Mouse (Mus musculus) ES-Bruce4 (cell line): Measurements from ENCODE around the gene Rnf181. TPM values are rescaled to one million over a fixed set of nuclear protein-coding genes. Genes with fewer than 3 reads are reported as not detected.

Experiments
- H3K27ac ChIP-seq: 2 replicates; pipeline ENCODE4 v1.5.1; 2012; ENCODE audit warnings: low read length, inconsistent platforms; ENCODE audit not compliant: insufficient read depth
- H3K27me3 ChIP-seq: 2 replicates; pipeline ENCODE4 v1.6.1; 2012; ENCODE audit warnings: mild to moderate bottlenecking, low read length, inconsistent platforms; ENCODE audit not compliant: control insufficient read depth, poor library complexity, insufficient read depth, severe bottlenecking
- H3K36me3 ChIP-seq: 2 replicates; pipeline ENCODE4 v1.6.1; 2012; ENCODE audit warnings: inconsistent platforms, mild to moderate bottlenecking, low read length, moderate library complexity; ENCODE audit not compliant: control insufficient read depth, poor library complexity, insufficient read depth, severe bottlenecking
- H3K4me1 ChIP-seq: one replicate; pipeline ENCODE4 v1.8.1; 2011; ENCODE audit warnings: low read length; ENCODE audit not compliant: control insufficient read depth, insufficient read depth
- H3K4me3 ChIP-seq: 2 replicates; pipeline ENCODE4 v1.5.1; 2011; ENCODE audit warnings: low read depth, mild to moderate bottlenecking, low read length
- H3K9ac ChIP-seq: 2 replicates; pipeline ENCODE4 v1.6.1; 2012; ENCODE audit warnings: low read depth, mild to moderate bottlenecking, inconsistent platforms; ENCODE audit not compliant: poor library complexity, severe bottlenecking
- H3K9me3 ChIP-seq: replicated peaks from 2 replicates; pipeline ENCODE4 v1.6.1; 2012; ENCODE audit warnings: mild to moderate bottlenecking, low read length, inconsistent platforms; ENCODE audit not compliant: control insufficient read depth, poor library complexity, insufficient read depth, severe bottlenecking
- CTCF ChIP-seq: IDR thresholded peaks from one replicate; pipeline ENCODE4 v1.8.1; 2011; ENCODE audit warnings: low read depth, low read length
- EP300 ChIP-seq: IDR thresholded peaks from 2 replicates; pipeline ENCODE4 v1.6.1; 2011; ENCODE audit warnings: low read depth, low read length; ENCODE audit not compliant: insufficient read depth
- POLR2A ChIP-seq: IDR thresholded peaks from one replicate; pipeline ENCODE4 v1.8.1; 2011; ENCODE audit warnings: low read length; ENCODE audit not compliant: insufficient read depth
- polyA plus RNA-seq: library from polyadenylated mRNA; stranded (reverse); fragments of >200 nt; gene quantifications from 2 replicates; pipeline ENCODE4 v1.2.4, GENCODE M21; 2011; ENCODE audit warnings: low read depth; ENCODE audit not compliant: missing spikeins, insufficient read depth, insufficient read length

Rnf181 gene
- 79.6 and 84.0 TPM in 2 replicates for polyA plus RNA-seq

DNA sequence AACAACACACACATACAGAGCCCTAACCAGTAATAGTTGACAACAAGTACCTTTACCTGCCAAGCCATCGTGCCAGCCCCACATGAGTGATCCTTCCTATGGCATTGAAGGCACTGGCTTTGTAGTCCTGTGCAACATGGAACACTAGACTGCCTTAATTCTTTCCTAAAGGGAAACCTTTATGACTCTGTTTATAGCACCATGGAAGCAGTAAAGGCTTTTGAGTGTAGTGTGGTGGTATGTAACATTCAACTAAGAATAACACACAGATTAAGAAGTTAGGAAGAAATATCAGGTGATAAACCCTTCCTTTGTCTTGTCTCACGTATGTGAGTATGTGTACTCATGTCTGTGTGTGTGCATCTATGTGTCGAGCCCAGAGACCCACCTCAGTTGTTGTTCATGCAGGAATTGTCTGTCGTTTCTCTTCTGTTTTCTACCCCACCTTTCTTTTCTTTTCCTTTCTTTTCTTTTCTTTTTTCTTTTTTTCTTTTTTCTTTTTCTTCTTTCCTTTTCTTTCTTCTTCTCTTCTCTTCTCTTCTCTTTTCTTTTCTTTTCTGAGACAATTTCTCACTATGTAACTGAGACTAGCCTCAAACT, at the start of gene Rnf181:
Gene Rnf181, minus strand, starts transcription at position 113 of the 600 bp plus-strand sequence.
- no peaks in the 10 kb centered on the region for H3K36me3 ChIP-seq
- TF ChIP-seq EP300, result no peak
- no peak for TF ChIP-seq POLR2A
- TF ChIP-seq CTCF, result no peak
- no peaks in the 10 kb centered on the region for H3K27me3 ChIP-seq
- H3K9ac ChIP-seq, result no peak within 1 kb of the TSS
- H3K4me3 ChIP-seq, result no peak within 1 kb of the TSS
- no peaks in the 10 kb centered on the region for H3K4me1 ChIP-seq
- no peaks in the 10 kb centered on the region for H3K9me3 ChIP-seq
- H3K27ac ChIP-seq, result no peak within 1 kb of the TSS

DNA sequence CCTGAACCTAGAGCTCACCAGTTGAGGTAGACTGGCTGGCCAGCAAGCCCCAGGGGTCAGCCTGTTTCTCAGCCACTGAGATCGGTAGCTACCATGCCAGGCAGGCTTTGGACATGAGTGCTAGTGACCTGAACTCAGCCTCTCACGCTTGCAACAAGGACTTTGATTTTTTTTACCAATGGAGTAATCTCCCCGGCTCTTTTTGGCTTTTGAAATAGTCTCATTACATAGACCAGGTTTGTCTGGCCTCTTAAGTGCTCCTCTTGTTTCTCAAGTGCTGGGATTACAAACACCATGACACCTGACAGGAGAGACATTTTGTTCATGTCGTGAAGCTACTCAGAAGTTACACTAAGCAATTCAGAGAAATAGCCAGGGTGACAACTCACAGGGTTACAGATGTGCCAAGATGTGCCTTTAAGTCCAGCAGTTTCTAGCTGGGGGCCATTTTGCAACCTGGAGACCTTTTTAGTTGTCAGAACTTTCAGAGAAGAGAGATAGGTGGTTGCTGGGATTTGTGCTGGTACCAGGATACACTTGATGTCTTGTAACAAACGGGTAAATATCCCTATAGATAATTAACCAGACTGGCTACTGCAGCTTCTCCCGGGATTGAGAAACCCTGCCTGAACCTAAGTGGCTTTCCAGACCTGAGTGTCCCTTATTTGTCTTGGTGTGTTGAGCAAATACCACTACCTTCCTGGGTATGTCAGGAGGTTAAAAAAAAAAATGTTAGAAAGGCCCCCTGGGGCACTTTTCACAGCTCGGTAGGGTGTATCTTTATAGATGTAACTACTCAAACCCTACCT, 49.4 kb upstream of the Rnf181 start:
- TF ChIP-seq EP300 (no peak), POLR2A (no peak), CTCF (no peak)
- no peaks in the 10 kb centered on the region for H3K27me3 ChIP-seq
- H3K9me3 ChIP-seq, result no peaks in the 10 kb centered on the region
- no peaks in the 10 kb centered on the region for H3K4me1 ChIP-seq
- no peak overlapping the region for H3K27ac ChIP-seq
- no peak overlapping the region for H3K4me3 ChIP-seq
- no peak overlapping the region for H3K9ac ChIP-seq
- H3K36me3 ChIP-seq, result peaks cover 2% of the 10 kb centered on the region; the same call in 1 of the 2 replicates

DNA sequence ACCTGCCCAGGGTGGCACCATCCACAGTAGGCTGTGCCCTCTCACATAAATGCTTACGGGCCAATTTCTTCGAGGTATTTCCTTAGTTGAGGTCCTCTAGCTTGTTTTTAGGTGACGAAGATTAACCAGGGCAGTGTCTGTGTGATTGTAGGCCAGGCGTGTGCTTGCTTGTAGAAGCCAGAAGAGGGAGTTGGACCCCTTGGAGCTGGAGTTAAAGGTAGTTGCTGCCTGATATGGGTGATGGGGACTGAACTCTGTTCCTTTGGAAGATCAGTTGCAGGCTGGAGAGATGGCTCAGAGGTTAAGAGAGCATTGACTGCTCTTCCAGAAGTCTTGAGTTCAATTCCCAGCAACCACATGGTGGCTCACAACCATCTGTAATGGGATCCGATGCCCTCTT, 48.4 kb upstream of the Rnf181 start:
- H3K9me3 ChIP-seq, result no peaks in the 10 kb centered on the region
- H3K36me3 ChIP-seq, result peaks cover 2% of the 10 kb centered on the region; the same call in 1 of the 2 replicates
- peak overlapping the region; percentile 45 for H3K9ac ChIP-seq
- H3K4me3 ChIP-seq, result peak overlapping the region; percentile 47
- TF ChIP-seq EP300, result no peak
- no peak for TF ChIP-seq CTCF
- TF ChIP-seq POLR2A, result no peak
- H3K4me1 ChIP-seq, result no peaks in the 10 kb centered on the region
- no peaks in the 10 kb centered on the region for H3K27me3 ChIP-seq
- no peak overlapping the region for H3K27ac ChIP-seq

DNA sequence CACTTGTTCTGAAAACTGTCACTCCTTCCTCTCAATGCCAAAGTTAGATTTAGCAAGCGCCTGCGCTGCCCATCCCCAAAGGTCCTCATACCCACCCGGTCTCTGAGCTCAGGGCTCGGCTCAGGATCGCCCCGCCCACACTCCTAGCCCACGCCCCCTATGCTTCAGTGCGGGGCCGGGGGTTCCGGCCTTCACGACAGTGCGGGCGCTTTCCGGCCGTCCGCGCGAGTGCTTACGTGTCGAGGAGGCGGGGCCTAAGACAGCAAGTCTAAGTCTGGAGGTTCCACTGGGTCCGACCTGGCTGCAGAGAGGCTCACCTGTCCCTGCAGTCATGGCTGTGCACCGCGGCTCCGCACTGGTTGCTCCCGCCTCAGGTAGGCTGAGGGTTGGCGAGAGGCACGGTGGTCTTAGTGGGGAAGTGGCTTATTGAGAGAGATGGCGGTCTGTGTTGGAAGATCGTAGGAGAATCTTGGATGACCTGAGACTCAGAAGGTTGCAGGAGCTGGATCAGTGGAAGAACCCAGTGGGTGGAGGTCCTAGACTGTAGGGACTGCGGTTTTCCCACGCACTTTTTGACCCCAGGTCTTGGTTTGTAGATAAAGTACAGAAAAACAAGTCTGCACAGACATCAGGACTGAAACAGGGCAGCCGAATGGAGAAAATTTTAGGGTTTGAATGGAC, 47.5 kb upstream of the Rnf181 start, which contains the start of gene Ggcx:
Gene Ggcx, plus strand, starts transcription at position 233 of the 681 bp plus-strand sequence.
- H3K4me3 ChIP-seq, result peak within 1 kb of the TSS; percentile 87
- H3K27ac ChIP-seq, result no peak within 1 kb of the TSS
- no peaks in the 10 kb centered on the region for H3K4me1 ChIP-seq
- no peaks in the 10 kb centered on the region for H3K9me3 ChIP-seq
- peak; percentile 94 for TF ChIP-seq POLR2A
- TF ChIP-seq EP300, result no peak
- H3K9ac ChIP-seq, result peak within 1 kb of the TSS; percentile 45
- H3K27me3 ChIP-seq, result no peaks in the 10 kb centered on the region
- 0 out of 2 replicates have a peak, but pooled peaks cover 2% of the 10 kb centered on the region for H3K36me3 ChIP-seq

DNA sequence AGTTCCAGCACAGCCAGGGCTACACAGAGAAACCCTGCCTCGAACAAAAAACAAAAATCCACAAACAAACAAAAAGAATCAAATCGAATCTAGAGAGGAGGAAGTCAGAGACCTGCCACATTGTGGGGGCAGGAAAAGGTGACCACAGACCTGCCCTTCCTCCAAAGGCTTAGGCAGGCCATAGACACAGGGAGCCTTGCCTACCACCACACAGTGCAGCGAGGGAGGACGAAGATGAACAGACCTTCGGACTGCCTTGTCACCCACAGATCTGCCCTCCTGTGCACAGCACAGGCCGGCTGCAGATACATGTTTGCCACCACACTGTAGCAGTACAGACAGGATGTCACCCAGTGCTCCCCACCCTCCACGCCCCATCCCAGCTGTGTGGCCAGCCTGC, 43.8 kb upstream of the Rnf181 start:
- Histone ChIP-seq H3K9me3 (no peaks in the 10 kb centered on the region), H3K36me3 (no peaks in the 10 kb centered on the region), H3K4me1 (no peaks in the 10 kb centered on the region), H3K4me3 (no peak overlapping the region), H3K27me3 (no peaks in the 10 kb centered on the region), H3K9ac (no peak overlapping the region), H3K27ac (no peak overlapping the region)
- TF ChIP-seq POLR2A (no peak), EP300 (no peak), CTCF (no peak)

DNA sequence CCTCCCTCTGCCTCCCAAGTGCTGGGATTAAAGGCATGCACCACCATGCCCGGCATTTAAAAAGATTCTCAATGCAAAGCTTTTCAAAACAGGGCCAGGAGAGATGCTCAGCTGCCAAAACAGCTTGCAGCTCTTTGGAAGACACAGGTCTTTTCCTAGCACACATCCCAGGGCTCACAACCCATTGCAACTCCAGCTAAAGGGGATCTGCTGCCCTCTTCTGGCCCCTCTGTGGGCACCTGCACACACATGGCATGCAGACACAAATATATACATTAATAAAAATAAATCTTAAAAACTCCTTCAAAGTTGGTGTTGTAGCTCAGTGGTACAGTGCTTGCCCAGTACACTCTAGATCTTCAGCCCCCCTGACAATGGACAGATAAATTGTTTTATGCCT, 43.2 kb upstream of the Rnf181 start:
- H3K27me3 ChIP-seq, result no peaks in the 10 kb centered on the region
- H3K9ac ChIP-seq, result no peak overlapping the region
- no peak overlapping the region for H3K27ac ChIP-seq
- no peaks in the 10 kb centered on the region for H3K9me3 ChIP-seq
- no peak for TF ChIP-seq EP300
- no peak for TF ChIP-seq POLR2A
- TF ChIP-seq CTCF, result peak; percentile 55
- no peaks in the 10 kb centered on the region for H3K36me3 ChIP-seq
- H3K4me1 ChIP-seq, result no peaks in the 10 kb centered on the region
- no peak overlapping the region for H3K4me3 ChIP-seq
